Mouse (Mus musculus): Measurements from ENCODE around the gene Nle1. TPM values are rescaled to one million over a fixed set of nuclear protein-coding genes. Genes with fewer than 3 reads are reported as not detected.

Nle1 gene
- polyA plus RNA-seq, 1 experiment from 2014 or later: 30.5 TPM

- ATAC-seq (ENCODE audit: low read depth): no peak
- Histone ChIP-seq H3K4me2 (ENCODE audit: low read depth, low read length) (no peak overlapping the region), H3K27ac (ENCODE audit: low read length) (no peak overlapping the region), H3K27me3 (ENCODE audit: control insufficient read depth, insufficient read depth, low read depth, low read length) (no peaks in the 10 kb centered on the region), H3K36me3 (ENCODE audit: control insufficient read depth, insufficient read depth, low read length) (no peaks in the 10 kb centered on the region), H3K4me3 (ENCODE audit: low read length) (no peak overlapping the region), H3K4me1 (replicated peaks; ENCODE audit: control insufficient read depth, insufficient read depth, low read length) (no peaks in the 10 kb centered on the region), H3K9ac (ENCODE audit: low read length) (no peak overlapping the region), H3K9me3 (ENCODE audit: control insufficient read depth, low read length) (no peaks in the 10 kb centered on the region)
- WGBS: 60% methylated on average over 4 of the region's 4 CpGs
Measured at GRCm38 (mm10) chr11:82921691-82922090, 13.5 kb upstream of the Nle1 start.

DNA sequence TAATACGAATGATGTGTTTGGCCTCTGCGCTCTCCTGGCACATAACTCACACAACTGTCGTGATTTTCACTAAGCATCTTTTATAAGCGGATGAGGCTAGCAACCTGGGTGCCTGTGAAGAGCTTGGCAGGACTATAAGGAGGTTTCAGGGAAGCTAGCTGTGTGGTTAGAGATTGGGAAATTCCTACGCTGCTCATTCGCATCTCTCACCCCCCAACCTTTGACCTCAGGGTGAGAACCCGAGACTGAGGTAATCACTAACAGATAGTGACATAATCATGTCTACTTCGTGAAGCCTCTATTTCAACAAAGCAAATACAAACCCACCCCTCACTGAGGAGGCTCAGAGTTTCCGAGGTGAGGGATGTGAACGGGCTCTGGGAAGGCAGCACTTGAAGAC is 12.6 kb upstream of the Nle1 start:
- no peaks in the 10 kb centered on the region for H3K9me3 ChIP-seq (ENCODE audit: control insufficient read depth, low read length)
- ATAC-seq (ENCODE audit: low read depth): no peak
- no peaks in the 10 kb centered on the region for H3K4me1 ChIP-seq (replicated peaks; ENCODE audit: control insufficient read depth, insufficient read depth, low read length)
- no peaks in the 10 kb centered on the region for H3K36me3 ChIP-seq (ENCODE audit: control insufficient read depth, insufficient read depth, low read length)
- H3K9ac ChIP-seq (ENCODE audit: low read length): no peak overlapping the region
- H3K27me3 ChIP-seq (ENCODE audit: control insufficient read depth, insufficient read depth, low read depth, low read length): no peaks in the 10 kb centered on the region
- H3K4me3 ChIP-seq (ENCODE audit: low read length): no peak overlapping the region
- no peak overlapping the region for H3K4me2 ChIP-seq (ENCODE audit: low read depth, low read length)
- WGBS: 32% methylated on average over 10 of the region's 10 CpGs
- H3K27ac ChIP-seq (ENCODE audit: low read length): no peak overlapping the region

DNA sequence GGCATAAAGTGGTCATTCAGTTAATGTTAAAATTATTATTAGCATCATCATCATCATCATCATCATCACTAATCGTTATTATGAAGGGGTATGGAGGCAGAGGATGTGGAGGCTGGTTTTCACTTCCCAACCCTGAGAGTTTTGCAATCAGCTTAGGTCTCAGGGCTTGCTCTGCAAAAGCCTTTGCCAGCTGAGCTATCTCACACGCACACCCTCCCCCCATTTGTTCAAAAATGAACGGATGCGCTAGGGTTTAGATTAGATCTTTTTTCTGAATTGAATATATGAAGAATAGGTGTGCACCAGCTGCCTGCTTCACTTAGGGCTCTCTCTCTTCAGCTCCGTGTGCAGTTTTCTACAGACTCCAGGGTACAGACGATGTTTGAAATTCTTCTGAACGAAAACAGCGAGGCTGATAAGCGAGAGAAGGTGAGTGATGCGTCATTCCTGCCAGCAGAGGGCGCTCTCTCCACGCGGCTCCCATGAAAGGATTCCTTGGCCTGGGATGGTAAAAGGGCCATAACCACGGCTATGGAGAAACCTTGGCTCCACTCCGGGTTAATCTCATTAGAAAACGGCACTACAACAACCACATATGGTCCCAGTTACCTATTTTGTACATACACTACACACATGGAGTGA is 6.6 kb upstream of the Nle1 start:
- no peaks in the 10 kb centered on the region for H3K9me3 ChIP-seq (ENCODE audit: control insufficient read depth, low read length)
- H3K36me3 ChIP-seq (ENCODE audit: control insufficient read depth, insufficient read depth, low read length): no peaks in the 10 kb centered on the region
- H3K4me1 ChIP-seq (replicated peaks; ENCODE audit: control insufficient read depth, insufficient read depth, low read length): peaks cover 4% of the 10 kb centered on the region; the same call in 1 of the 2 replicates
- H3K27ac ChIP-seq (ENCODE audit: low read length): no peak overlapping the region
- H3K4me2 ChIP-seq (ENCODE audit: low read depth, low read length): peak overlapping the region; percentile 50
- H3K9ac ChIP-seq (ENCODE audit: low read length): no peak overlapping the region
- ATAC-seq (ENCODE audit: low read depth): peak; percentile 63
- peak overlapping the region; percentile 15; the same call in 1 of the 2 replicates for H3K4me3 ChIP-seq (ENCODE audit: low read length)
- 4% methylated on average over 16 of the region's 16 CpGs for WGBS
- H3K27me3 ChIP-seq (ENCODE audit: control insufficient read depth, insufficient read depth, low read depth, low read length): peaks cover 2% of the 10 kb centered on the region; the same call in 1 of the 2 replicates

- Histone ChIP-seq H3K9ac (ENCODE audit: low read length) (no peak overlapping the region), H3K4me2 (ENCODE audit: low read depth, low read length) (no peak overlapping the region)
- WGBS: 65% methylated on average over 11 of the region's 11 CpGs
Measured at GRCm38 (mm10) chr11:82910679-82911389, 2.6 kb upstream of the Nle1 start.

GRCm38 (mm10) chr11:82910250-82910649 is 2.0 kb upstream of the Nle1 start, which contains the start of gene Unc45b:
TSS of gene Unc45b (plus strand) at chr11:82910550.
- H3K27me3 ChIP-seq (ENCODE audit: control insufficient read depth, insufficient read depth, low read depth, low read length): peaks cover 2% of the 10 kb centered on the region; the same call in 1 of the 2 replicates
- no peaks in the 10 kb centered on the region for H3K36me3 ChIP-seq (ENCODE audit: control insufficient read depth, insufficient read depth, low read length)
- H3K4me3 ChIP-seq (ENCODE audit: low read length): no peak within 1 kb of the TSS
- H3K27ac ChIP-seq (ENCODE audit: low read length): no peak within 1 kb of the TSS
- H3K9ac ChIP-seq (ENCODE audit: low read length): no peak within 1 kb of the TSS
- no peaks in the 10 kb centered on the region for H3K9me3 ChIP-seq (ENCODE audit: control insufficient read depth, low read length)
- no peak for ATAC-seq (ENCODE audit: low read depth)
- peaks cover 10% of the 10 kb centered on the region for H3K4me1 ChIP-seq (replicated peaks; ENCODE audit: control insufficient read depth, insufficient read depth, low read length)
- H3K4me2 ChIP-seq (ENCODE audit: low read depth, low read length): no peak within 1 kb of the TSS
- WGBS: 83% methylated on average over 4 of the region's 4 CpGs

More at GRCm38 (mm10) chr11:82910679-82911389, 2.6 kb upstream of the Nle1 start:
- no peaks in the 10 kb centered on the region for H3K9me3 ChIP-seq (ENCODE audit: control insufficient read depth, low read length)
- H3K27ac ChIP-seq (ENCODE audit: low read length): no peak overlapping the region
- H3K4me3 ChIP-seq (ENCODE audit: low read length): no peak overlapping the region
- H3K27me3 ChIP-seq (ENCODE audit: control insufficient read depth, insufficient read depth, low read depth, low read length): peaks cover 2% of the 10 kb centered on the region; the same call in 1 of the 2 replicates
- ATAC-seq (ENCODE audit: low read depth): no peak
- peaks cover 10% of the 10 kb centered on the region for H3K4me1 ChIP-seq (replicated peaks; ENCODE audit: control insufficient read depth, insufficient read depth, low read length)
- H3K36me3 ChIP-seq (ENCODE audit: control insufficient read depth, insufficient read depth, low read length): no peaks in the 10 kb centered on the region

- H3K4me1 ChIP-seq (replicated peaks; ENCODE audit: control insufficient read depth, insufficient read depth, low read length): peaks cover 6% of the 10 kb centered on the region
- no peaks in the 10 kb centered on the region for H3K9me3 ChIP-seq (ENCODE audit: control insufficient read depth, low read length)
- H3K27me3 ChIP-seq (ENCODE audit: control insufficient read depth, insufficient read depth, low read depth, low read length): peaks cover 2% of the 10 kb centered on the region; the same call in 1 of the 2 replicates
- peak overlapping the region; percentile 86 for H3K4me2 ChIP-seq (ENCODE audit: low read depth, low read length)
- no peak overlapping the region for H3K27ac ChIP-seq (ENCODE audit: low read length)
- WGBS: 60% methylated on average over 7 of the region's 10 CpGs
- H3K36me3 ChIP-seq (ENCODE audit: control insufficient read depth, insufficient read depth, low read length): peaks cover 12% of the 10 kb centered on the region
- no peak for ATAC-seq (ENCODE audit: low read depth)
- peak overlapping the region; percentile 84 for H3K9ac ChIP-seq (ENCODE audit: low read length)
- H3K4me3 ChIP-seq (ENCODE audit: low read length): peak overlapping the region; percentile 82
Measured at GRCm38 (mm10) chr11:82908608-82908989, 388 bp upstream of the Nle1 start.

- no peaks in the 10 kb centered on the region for H3K9me3 ChIP-seq (ENCODE audit: control insufficient read depth, low read length)
- 84% methylated on average over 5 of the region's 5 CpGs for WGBS
- peaks cover 26% of the 10 kb centered on the region for H3K36me3 ChIP-seq (ENCODE audit: control insufficient read depth, insufficient read depth, low read length)
- H3K27me3 ChIP-seq (ENCODE audit: control insufficient read depth, insufficient read depth, low read depth, low read length): no peaks in the 10 kb centered on the region; the same call in 1 of the 2 replicates
- no peak overlapping the region for H3K4me3 ChIP-seq (ENCODE audit: low read length)
- no peak overlapping the region for H3K9ac ChIP-seq (ENCODE audit: low read length)
- no peak for ATAC-seq (ENCODE audit: low read depth)
- no peak overlapping the region for H3K27ac ChIP-seq (ENCODE audit: low read length)
- H3K4me1 ChIP-seq (replicated peaks; ENCODE audit: control insufficient read depth, insufficient read depth, low read length): peaks cover 6% of the 10 kb centered on the region
- H3K4me2 ChIP-seq (ENCODE audit: low read depth, low read length): no peak overlapping the region
Measured at GRCm38 (mm10) chr11:82905816-82906215, 2.4 kb downstream of the Nle1 start.

DNA sequence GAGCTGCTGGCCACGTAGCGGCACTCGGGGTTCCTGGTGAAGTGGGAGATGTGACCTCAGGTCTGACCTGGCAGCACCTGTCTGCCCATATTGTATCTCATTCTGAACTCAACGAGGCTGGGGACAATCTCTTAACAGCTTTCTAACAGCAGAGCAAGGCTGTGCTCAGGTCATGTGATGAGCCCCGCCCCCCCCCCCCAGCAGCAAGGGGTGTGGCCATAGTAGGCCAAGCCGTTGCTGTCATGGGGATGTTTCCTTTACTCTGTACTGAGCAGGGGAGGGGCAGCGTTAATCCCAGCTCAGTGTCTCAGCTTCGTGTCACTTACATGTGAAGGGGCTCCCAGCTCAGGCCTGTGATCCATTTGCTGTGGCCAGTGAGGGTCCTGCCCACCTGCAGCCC is 3.3 kb downstream of the Nle1 start:
- Histone ChIP-seq H3K27ac (ENCODE audit: low read length) (no peak overlapping the region), H3K4me1 (replicated peaks; ENCODE audit: control insufficient read depth, insufficient read depth, low read length) (peaks cover 6% of the 10 kb centered on the region), H3K27me3 (ENCODE audit: control insufficient read depth, insufficient read depth, low read depth, low read length) (no peaks in the 10 kb centered on the region; the same call in 1 of the 2 replicates), H3K4me2 (ENCODE audit: low read depth, low read length) (no peak overlapping the region), H3K4me3 (ENCODE audit: low read length) (no peak overlapping the region), H3K9ac (ENCODE audit: low read length) (no peak overlapping the region), H3K9me3 (ENCODE audit: control insufficient read depth, low read length) (no peaks in the 10 kb centered on the region), H3K36me3 (ENCODE audit: control insufficient read depth, insufficient read depth, low read length) (peaks cover 33% of the 10 kb centered on the region)
- no peak for ATAC-seq (ENCODE audit: low read depth)
- WGBS: 51% methylated on average over 8 of the region's 8 CpGs

- no peak for ATAC-seq (ENCODE audit: low read depth)
- H3K4me1 ChIP-seq (replicated peaks; ENCODE audit: control insufficient read depth, insufficient read depth, low read length): no peaks in the 10 kb centered on the region
- WGBS: 93% methylated on average over 20 of the region's 20 CpGs
- peaks cover 33% of the 10 kb centered on the region for H3K36me3 ChIP-seq (ENCODE audit: control insufficient read depth, insufficient read depth, low read length)
- H3K9me3 ChIP-seq (ENCODE audit: control insufficient read depth, low read length): no peaks in the 10 kb centered on the region
- H3K4me2 ChIP-seq (ENCODE audit: low read depth, low read length): no peak overlapping the region
- no peak overlapping the region for H3K4me3 ChIP-seq (ENCODE audit: low read length)
- H3K27me3 ChIP-seq (ENCODE audit: control insufficient read depth, insufficient read depth, low read depth, low read length): no peaks in the 10 kb centered on the region
- no peak overlapping the region for H3K9ac ChIP-seq (ENCODE audit: low read length)
- no peak overlapping the region for H3K27ac ChIP-seq (ENCODE audit: low read length)
Measured at GRCm38 (mm10) chr11:82901606-82902310, 6.5 kb downstream of the Nle1 start.
